Mouse (Mus musculus): ENCODE measurements around the gene Pdgfra.

Gene Pdgfra

GRCm38 (mm10) chr5:75214520-75214919, 62.4 kb downstream of the Pdgfra start:
- DNase-seq, result no peak

- DNase-seq, result no peak
Observed at GRCm38 (mm10) chr5:75214929-75215328, 62.8 kb downstream of the Pdgfra start.

GRCm38 (mm10) chr5:75215678-75216256, 63.7 kb downstream of the Pdgfra start:
- no peak for DNase-seq

GRCm38 (mm10) chr5:75221610-75222009, 69.5 kb downstream of the Pdgfra start:
- no peak for DNase-seq

- no peak for DNase-seq
Observed at GRCm38 (mm10) chr5:75222491-75223265, 70.6 kb downstream of the Pdgfra start.

- no peak for DNase-seq
Observed at GRCm38 (mm10) chr5:75238363-75238762, 86.3 kb downstream of the Pdgfra start.

- no peak for DNase-seq
Observed at GRCm38 (mm10) chr5:75238928-75239777, 87.1 kb downstream of the Pdgfra start.

GRCm38 (mm10) chr5:75247070-75247740, 95.1 kb downstream of the Pdgfra start:
- DNase-seq, result peak; percentile 42
